Mouse (Mus musculus): ENCODE data around the gene Dut. TPM values are rescaled to one million over a fixed set of nuclear protein-coding genes. Genes with fewer than 3 reads are reported as not detected.

Dut gene
- polyA plus RNA-seq, 1 experiment from 2014 or later = 40.5 TPM

- WGBS = 83% methylated on average over 4 of the region's 4 CpGs
- Histone ChIP-seq H3K36me3 (ENCODE audit: insufficient read depth, low read length) (0 out of 2 replicates have a peak, but pooled peaks cover 6% of the 10 kb centered on the region), H3K27ac (ENCODE audit: low read length) (no peak overlapping the region), H3K4me1 (ENCODE audit: insufficient read depth, low read depth, low read length) (0 out of 2 replicates have a peak, but pooled peaks cover 6% of the 10 kb centered on the region), H3K9ac (replicated peaks; ENCODE audit: low read depth) (no peak overlapping the region), H3K4me2 (replicated peaks; ENCODE audit: low read depth, low read length) (no peak overlapping the region), H3K4me3 (ENCODE audit: low read depth, low read length) (no peak overlapping the region), H3K9me3 (ENCODE audit: low read length) (no peaks in the 10 kb centered on the region), H3K27me3 (replicated peaks; ENCODE audit: insufficient read depth, low read length) (no peaks in the 10 kb centered on the region)
- DNase-seq (ENCODE audit: low spot score) (no peak), ATAC-seq (no peak)
- TF ChIP-seq EP300 (IDR thresholded peaks at IDR 0.05) (no peak), CTCF (IDR thresholded peaks at IDR 0.05) (peak; percentile 15; the same call in 1 of the 2 replicates)
Observed at GRCm38 (mm10) chr2:125251781-125252180, 4.8 kb downstream of the Dut start.

GRCm38 (mm10) chr2:125252275-125252674, 5.3 kb downstream of the Dut start:
- TF ChIP-seq EP300 (IDR thresholded peaks at IDR 0.05) = no peak
- peak; percentile 80 for TF ChIP-seq CTCF (IDR thresholded peaks at IDR 0.05)
- Histone ChIP-seq H3K9me3 (ENCODE audit: low read length) (no peaks in the 10 kb centered on the region), H3K27ac (ENCODE audit: low read length) (no peak overlapping the region), H3K4me2 (replicated peaks; ENCODE audit: low read depth, low read length) (no peak overlapping the region), H3K27me3 (replicated peaks; ENCODE audit: insufficient read depth, low read length) (no peaks in the 10 kb centered on the region), H3K4me3 (ENCODE audit: low read depth, low read length) (no peak overlapping the region), H3K4me1 (ENCODE audit: insufficient read depth, low read depth, low read length) (0 out of 2 replicates have a peak, but pooled peaks cover 6% of the 10 kb centered on the region), H3K36me3 (ENCODE audit: insufficient read depth, low read length) (0 out of 2 replicates have a peak, but pooled peaks cover 6% of the 10 kb centered on the region), H3K9ac (replicated peaks; ENCODE audit: low read depth) (no peak overlapping the region)
- ATAC-seq = no peak
- DNase-seq (ENCODE audit: low spot score) = peak; percentile 70
- 42% methylated on average over 2 of the region's 2 CpGs for WGBS

GRCm38 (mm10) chr2:125253699-125254098, 6.7 kb downstream of the Dut start:
- Histone ChIP-seq H3K4me2 (replicated peaks; ENCODE audit: low read depth, low read length) (no peak overlapping the region), H3K4me1 (ENCODE audit: insufficient read depth, low read depth, low read length) (no peaks in the 10 kb centered on the region), H3K9me3 (ENCODE audit: low read length) (no peaks in the 10 kb centered on the region), H3K9ac (replicated peaks; ENCODE audit: low read depth) (no peak overlapping the region), H3K27me3 (replicated peaks; ENCODE audit: insufficient read depth, low read length) (no peaks in the 10 kb centered on the region), H3K27ac (ENCODE audit: low read length) (no peak overlapping the region), H3K36me3 (ENCODE audit: insufficient read depth, low read length) (0 out of 2 replicates have a peak, but pooled peaks cover 6% of the 10 kb centered on the region), H3K4me3 (ENCODE audit: low read depth, low read length) (no peak overlapping the region)
- TF ChIP-seq EP300 (IDR thresholded peaks at IDR 0.05) = no peak
- TF ChIP-seq CTCF (IDR thresholded peaks at IDR 0.05) = no peak
- ATAC-seq (no peak), DNase-seq (ENCODE audit: low spot score) (no peak)
- WGBS = 98% methylated on average over 6 of the region's 6 CpGs

- Histone ChIP-seq H3K36me3 (ENCODE audit: insufficient read depth, low read length) (0 out of 2 replicates have a peak, but pooled peaks cover 6% of the 10 kb centered on the region), H3K27ac (ENCODE audit: low read length) (no peak overlapping the region), H3K9me3 (ENCODE audit: low read length) (no peaks in the 10 kb centered on the region), H3K27me3 (replicated peaks; ENCODE audit: insufficient read depth, low read length) (no peaks in the 10 kb centered on the region), H3K4me1 (ENCODE audit: insufficient read depth, low read depth, low read length) (no peaks in the 10 kb centered on the region), H3K9ac (replicated peaks; ENCODE audit: low read depth) (no peak overlapping the region), H3K4me2 (replicated peaks; ENCODE audit: low read depth, low read length) (no peak overlapping the region), H3K4me3 (ENCODE audit: low read depth, low read length) (no peak overlapping the region)
- DNase-seq (ENCODE audit: low spot score) = no peak
- no peak for ATAC-seq
- 77% methylated on average over 3 of the region's 3 CpGs for WGBS
- TF ChIP-seq CTCF (IDR thresholded peaks at IDR 0.05) (no peak), EP300 (IDR thresholded peaks at IDR 0.05) (no peak)
Observed at GRCm38 (mm10) chr2:125254630-125255029, 7.6 kb downstream of the Dut start.

- Histone ChIP-seq H3K36me3 (ENCODE audit: insufficient read depth, low read length) (0 out of 2 replicates have a peak, but pooled peaks cover 6% of the 10 kb centered on the region), H3K27ac (ENCODE audit: low read length) (no peak overlapping the region), H3K9me3 (ENCODE audit: low read length) (no peaks in the 10 kb centered on the region), H3K27me3 (replicated peaks; ENCODE audit: insufficient read depth, low read length) (no peaks in the 10 kb centered on the region), H3K4me2 (replicated peaks; ENCODE audit: low read depth, low read length) (no peak overlapping the region), H3K4me3 (ENCODE audit: low read depth, low read length) (no peak overlapping the region), H3K4me1 (ENCODE audit: insufficient read depth, low read depth, low read length) (no peaks in the 10 kb centered on the region), H3K9ac (replicated peaks; ENCODE audit: low read depth) (no peak overlapping the region)
- DNase-seq (ENCODE audit: low spot score) (no peak), ATAC-seq (no peak)
- TF ChIP-seq EP300 (IDR thresholded peaks at IDR 0.05) (no peak), CTCF (IDR thresholded peaks at IDR 0.05) (no peak)
- WGBS = 38% methylated on average over 3 of the region's 3 CpGs
Observed at GRCm38 (mm10) chr2:125255886-125256285, 8.9 kb downstream of the Dut start.

- DNase-seq (ENCODE audit: low spot score) = peak; percentile 68
- H3K9ac ChIP-seq (replicated peaks; ENCODE audit: low read depth) = no peak overlapping the region
- no peaks in the 10 kb centered on the region for H3K36me3 ChIP-seq (ENCODE audit: insufficient read depth, low read length)
- TF ChIP-seq CTCF (IDR thresholded peaks at IDR 0.05) (peak; percentile 80), EP300 (IDR thresholded peaks at IDR 0.05) (no peak)
- no peak overlapping the region for H3K4me2 ChIP-seq (replicated peaks; ENCODE audit: low read depth, low read length)
- H3K4me3 ChIP-seq (ENCODE audit: low read depth, low read length) = no peak overlapping the region
- 80% methylated on average over 14 of the region's 14 CpGs for WGBS
- no peaks in the 10 kb centered on the region for H3K9me3 ChIP-seq (ENCODE audit: low read length)
- no peak for ATAC-seq
- H3K4me1 ChIP-seq (ENCODE audit: insufficient read depth, low read depth, low read length) = no peaks in the 10 kb centered on the region
- H3K27ac ChIP-seq (ENCODE audit: low read length) = no peak overlapping the region
- H3K27me3 ChIP-seq (replicated peaks; ENCODE audit: insufficient read depth, low read length) = no peaks in the 10 kb centered on the region
Observed at GRCm38 (mm10) chr2:125259230-125260120, 12.5 kb downstream of the Dut start.
